Mouse (Mus musculus): ENCODE results near the gene Dlg4. TPM values are rescaled to one million over a fixed set of nuclear protein-coding genes. Genes with fewer than 3 reads are reported as not detected.

Gene Dlg4
- total and polyA plus RNA-seq, 3 experiments, result 6.5 to 24.7 TPM; not detected in 1

GRCm38 (mm10) chr11:70018131-70018990 lies 1.6 kb downstream of the Dlg4 start:
- peak overlapping the region; percentile 67 for H3K27ac ChIP-seq (ENCODE audit: control insufficient read depth, low read depth, low read length)
- DNase-seq (ENCODE audit: low read depth, low spot score), result peak; percentile 87
- no peaks in the 10 kb centered on the region for H3K9me3 ChIP-seq (replicated peaks; ENCODE audit: insufficient read depth, low read length)
- peak overlapping the region; percentile 54 to 64 for H3K4me3 ChIP-seq (ENCODE audit: control insufficient read depth in 1 of 2, insufficient read depth in 1 of 2, low read depth in 2 of 2, low read length in 2 of 2)
- TF ChIP-seq SIN3A (IDR thresholded peaks at IDR 0.05; ENCODE audit: low read length) (peak; percentile 82), EP300 (IDR thresholded peaks at IDR 0.05; ENCODE audit: low read depth in 1 of 2, low read length in 2 of 2) (peak in 1 of 2 experiments; percentile 18; a peak in 1 of 4 replicates), HCFC1 (IDR thresholded peaks at IDR 0.05; ENCODE audit: low read depth, low read length) (peak; percentile 73), MAZ (IDR thresholded peaks at IDR 0.05; ENCODE audit: low read depth, low read length) (peak; percentile 92), TCF12 (IDR thresholded peaks at IDR 0.05; ENCODE audit: low read depth, low read length) (peak; percentile 25; the same call in 1 of the 2 replicates), BHLHE40 (IDR thresholded peaks at IDR 0.05; ENCODE audit: borderline replicate concordance, low read depth, low read length) (no peak), ETS1 (IDR thresholded peaks at IDR 0.05; ENCODE audit: low read depth, low read length) (0 out of 2 replicates have a peak, but pooled peaks have one; percentile 17), CHD2 (IDR thresholded peaks at IDR 0.05; ENCODE audit: low read length) (0 out of 2 replicates have a peak, but pooled peaks have one; percentile 17), POLR2A (IDR thresholded peaks at IDR 0.05; ENCODE audit: control insufficient read depth in 1 of 2, insufficient read depth in 1 of 2, low read depth in 1 of 2, low read length in 2 of 2, poor library complexity in 1 of 2) (no peak), KAT2A (conservative IDR thresholded peaks at IDR 0.05; ENCODE audit: low read depth, low read length) (no peak)
- H3K27me3 ChIP-seq (ENCODE audit: control insufficient read depth in 1 of 2, insufficient read depth in 2 of 2, low read length in 2 of 2), result no peaks in the 10 kb centered on the region
- H3K9ac ChIP-seq (ENCODE audit: control insufficient read depth, low read depth, low read length, poor library complexity, severe bottlenecking), result peak overlapping the region; percentile 70
- H3K36me3 ChIP-seq (ENCODE audit: control insufficient read depth in 1 of 2, insufficient read depth in 2 of 2, low read length in 2 of 2), result peaks cover 0 to 40% of the 10 kb centered on the region in 2 experiments; a peak in 2 of 4 replicates
- peaks cover 28% of the 10 kb centered on the region for H3K79me2 ChIP-seq (ENCODE audit: control insufficient read depth, insufficient read depth, low read length, poor library complexity)
- H3K4me1 ChIP-seq (ENCODE audit: control insufficient read depth in 1 of 2, insufficient read depth in 2 of 2, low read length in 2 of 2), result peaks cover 6 to 38% of the 10 kb centered on the region in 2 experiments

GRCm38 (mm10) chr11:70019495-70020021 lies 2.8 kb downstream of the Dlg4 start:
- peak overlapping the region; percentile 67 for H3K27ac ChIP-seq (ENCODE audit: control insufficient read depth, low read depth, low read length)
- peaks cover 6 to 35% of the 10 kb centered on the region in 2 experiments for H3K4me1 ChIP-seq (ENCODE audit: control insufficient read depth in 1 of 2, insufficient read depth in 2 of 2, low read length in 2 of 2)

More at GRCm38 (mm10) chr11:70019495-70020021, 2.8 kb downstream of the Dlg4 start:
- Histone ChIP-seq H3K4me3 (ENCODE audit: control insufficient read depth in 1 of 2, insufficient read depth in 1 of 2, low read depth in 2 of 2, low read length in 2 of 2) (peak overlapping the region; percentile 54 to 56), H3K9ac (ENCODE audit: control insufficient read depth, low read depth, low read length, poor library complexity, severe bottlenecking) (peak overlapping the region; percentile 70), H3K9me3 (replicated peaks; ENCODE audit: insufficient read depth, low read length) (no peaks in the 10 kb centered on the region), H3K27me3 (ENCODE audit: control insufficient read depth in 1 of 2, insufficient read depth in 2 of 2, low read length in 2 of 2) (no peaks in the 10 kb centered on the region), H3K79me2 (ENCODE audit: control insufficient read depth, insufficient read depth, low read length, poor library complexity) (peaks cover 28% of the 10 kb centered on the region), H3K36me3 (ENCODE audit: control insufficient read depth in 1 of 2, insufficient read depth in 2 of 2, low read length in 2 of 2) (peaks cover 0 to 37% of the 10 kb centered on the region in 2 experiments; a peak in 2 of 4 replicates)
- no peak for TF ChIP-seq MAX (IDR thresholded peaks at IDR 0.05; ENCODE audit: low read length)
- TF ChIP-seq SIN3A (IDR thresholded peaks at IDR 0.05; ENCODE audit: low read length), result no peak
- no peak for TF ChIP-seq USF1 (IDR thresholded peaks at IDR 0.05; ENCODE audit: low read depth, low read length)
- TF ChIP-seq ZNF384 (IDR thresholded peaks at IDR 0.05; ENCODE audit: low read depth, low read length), result no peak
- TF ChIP-seq GABPA (IDR thresholded peaks at IDR 0.05; ENCODE audit: low read depth, low read length), result no peak
- TF ChIP-seq USF2 (IDR thresholded peaks at IDR 0.05; ENCODE audit: borderline replicate concordance in 1 of 2, insufficient read depth in 1 of 2, low read depth in 1 of 2, low read length in 2 of 2), result no peak
- no peak for TF ChIP-seq EP300 (IDR thresholded peaks at IDR 0.05; ENCODE audit: low read depth in 1 of 2, low read length in 2 of 2)
- no peak for TF ChIP-seq MYB (IDR thresholded peaks at IDR 0.05; ENCODE audit: low read depth, low read length)
- no peak for TF ChIP-seq CHD2 (IDR thresholded peaks at IDR 0.05; ENCODE audit: low read length)
- peak; percentile 29 for DNase-seq (ENCODE audit: low read depth, low spot score)

All from MEL (cell line).